Mouse (Mus musculus) liver, adult 2 months (tissue): Measurements from ENCODE around the gene Epdr1.

ENCODE experiments used
- CTCF ChIP-seq: fragments of 200-500 bp; IDR thresholded peaks from 2 replicates; pipeline ENCODE4 v1.5.1; 2011; ENCODE audit warnings: low read depth, low read length, control low read depth
- POLR2A ChIP-seq: fragments of 200-500 bp; IDR thresholded peaks from 2 replicates; pipeline ENCODE4 v1.6.1; 2011; ENCODE audit warnings: low read length, control low read depth; ENCODE audit not compliant: insufficient read depth; ENCODE audit errors: extremely low read depth

DNA sequence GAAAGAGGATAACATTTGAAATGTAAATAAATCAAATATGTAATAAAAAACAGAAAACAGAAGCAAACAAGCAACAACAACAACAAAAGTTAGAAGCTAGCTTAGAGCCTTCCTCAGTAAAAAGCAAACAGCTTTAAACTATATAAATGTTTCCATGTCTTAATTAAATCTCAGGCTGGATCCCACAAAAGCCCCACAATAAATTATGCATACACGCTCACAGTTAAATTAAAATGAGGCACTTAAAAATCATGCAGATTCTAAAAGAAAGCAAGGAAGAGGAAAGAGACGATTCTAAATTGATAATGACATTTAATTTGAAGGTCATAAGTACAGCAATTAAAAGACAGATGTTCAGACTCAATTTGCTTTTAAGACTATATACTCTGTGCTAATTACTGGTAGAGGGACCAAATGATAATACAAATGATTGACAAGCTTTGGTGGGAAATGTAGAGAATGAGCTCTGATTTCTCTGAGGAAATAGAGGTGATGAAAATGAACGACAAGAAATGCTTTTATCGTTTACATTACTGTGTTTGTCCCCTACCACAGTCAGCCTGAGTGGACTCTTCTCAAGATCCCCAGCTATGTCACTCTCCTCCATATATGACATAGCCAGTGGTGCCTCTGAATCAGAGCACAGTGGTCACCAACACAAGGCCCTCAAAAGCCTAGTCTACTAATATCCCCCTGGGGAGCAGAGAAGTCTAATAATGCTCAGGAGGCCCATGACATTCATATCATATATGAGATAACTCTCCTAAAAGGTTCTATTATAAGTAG is 48.8 kb upstream of the Epdr1 start:
- TF ChIP-seq POLR2A: no peak
- TF ChIP-seq CTCF: no peak
